Mouse (Mus musculus): ENCODE measurements around the gene Adra2c.
A peak's percentile ranks its signal among the peaks of the same experiment; 100 is the strongest.

The Adra2c gene

DNA sequence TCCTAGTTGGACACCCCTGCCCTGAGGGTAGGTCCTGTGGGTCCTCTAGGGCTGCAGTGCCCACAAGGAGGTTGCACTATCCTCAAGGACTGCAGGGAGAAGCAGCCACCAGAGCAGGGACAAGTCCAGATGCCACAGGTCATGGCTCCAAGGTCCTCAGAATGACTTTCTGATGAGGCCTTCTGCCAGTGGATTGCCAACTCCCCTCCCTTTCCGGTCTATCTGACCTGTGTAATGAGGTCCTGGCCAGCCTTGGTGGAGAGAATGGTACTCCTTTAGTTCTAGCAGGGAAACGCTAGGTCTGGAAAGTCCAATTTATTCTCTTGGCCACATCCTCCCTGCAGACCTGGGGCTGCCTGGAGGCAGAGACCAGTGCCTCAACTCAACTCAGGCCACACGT lies at the start of gene Adra2c:
Gene Adra2c, plus strand, starts transcription at position 301 of the 400 bp plus-strand sequence.
- DNase-seq (ENCODE audit: low read depth, low spot score), result no peak

DNA sequence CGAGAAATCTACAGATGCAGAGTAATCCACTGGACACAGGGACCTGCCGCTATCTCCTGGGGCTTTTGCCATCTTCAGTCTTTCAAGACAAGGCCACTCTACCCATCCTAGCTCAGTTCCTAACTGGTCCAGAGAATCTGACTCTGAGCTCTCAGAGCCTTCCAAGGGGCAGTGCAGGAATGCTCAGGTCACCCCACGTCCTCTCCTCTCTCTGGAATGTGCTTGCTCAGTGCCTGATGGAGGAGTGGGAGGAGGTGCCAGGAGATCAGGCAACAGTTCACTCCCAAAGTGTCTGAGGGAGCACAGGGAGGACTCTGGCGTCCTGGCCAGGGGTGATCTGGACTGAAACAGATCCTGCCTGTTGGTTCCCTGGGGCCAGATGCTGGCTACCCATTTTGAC lies 45.0 kb upstream of the Adra2c start:
- no peak for DNase-seq (ENCODE audit: low read depth, low spot score)

DNA sequence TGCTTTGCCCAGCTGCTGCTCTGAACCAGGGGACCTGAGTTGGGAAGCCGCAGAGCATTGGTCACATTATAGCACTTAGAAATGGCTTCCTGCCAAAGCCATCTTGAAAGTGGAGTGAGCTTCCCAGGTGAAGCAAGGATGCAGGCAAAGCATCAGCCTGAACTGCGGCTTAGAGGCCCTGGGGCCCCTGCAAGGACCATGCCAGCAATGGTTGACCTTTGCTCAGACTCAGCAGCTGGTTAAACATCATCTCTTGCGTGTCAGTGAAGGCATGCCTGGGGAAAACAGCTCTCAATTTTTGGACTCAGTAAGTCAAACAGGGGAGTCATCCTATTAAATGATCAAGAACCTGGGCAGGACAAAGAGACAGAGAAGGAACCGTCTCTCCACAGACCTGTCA lies 40.4 kb upstream of the Adra2c start:
- DNase-seq (ENCODE audit: low read depth, low spot score), result no peak

DNA sequence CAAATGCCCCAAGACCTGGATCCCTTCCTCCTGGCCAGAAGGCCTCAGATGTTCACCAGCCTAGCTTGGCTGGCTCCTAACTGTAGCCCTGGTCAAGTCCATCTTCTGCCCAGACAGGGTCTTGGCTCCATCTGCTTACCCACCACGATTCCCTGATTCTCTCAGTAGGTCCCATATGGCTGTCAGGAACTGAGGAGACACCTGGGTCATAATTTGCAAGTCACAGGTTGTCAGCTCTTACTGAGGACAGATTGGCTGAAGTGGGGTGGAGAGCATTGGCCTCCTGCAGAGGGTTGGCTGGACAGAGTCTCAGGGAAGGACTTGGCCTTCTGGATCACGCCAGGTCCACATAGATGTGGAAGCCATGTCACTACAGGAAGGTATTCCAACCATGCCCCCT lies 39.5 kb upstream of the Adra2c start:
- no peak for DNase-seq (ENCODE audit: low read depth, low spot score)

- no peak for DNase-seq (ENCODE audit: low read depth, low spot score)
Observed at GRCm38 (mm10) chr5:35241556-35241955, 36.6 kb upstream of the Adra2c start.

GRCm38 (mm10) chr5:35244204-35244603 lies 33.9 kb upstream of the Adra2c start:
- DNase-seq (ENCODE audit: low read depth, low spot score), result no peak

GRCm38 (mm10) chr5:35245555-35246273 lies 32.4 kb upstream of the Adra2c start:
- no peak for DNase-seq (ENCODE audit: low read depth, low spot score)

GRCm38 (mm10) chr5:35254964-35255716 lies 23.0 kb upstream of the Adra2c start:
- no peak for DNase-seq (ENCODE audit: low read depth, low spot score)

- no peak for DNase-seq (ENCODE audit: low read depth, low spot score)
Observed at GRCm38 (mm10) chr5:35263716-35264115, 14.4 kb upstream of the Adra2c start.

- DNase-seq (ENCODE audit: low read depth, low spot score), result no peak
Observed at GRCm38 (mm10) chr5:35267486-35267885, 10.6 kb upstream of the Adra2c start.

GRCm38 (mm10) chr5:35275356-35275755 lies 2.8 kb upstream of the Adra2c start:
- no peak for DNase-seq (ENCODE audit: low read depth, low spot score)

DNA sequence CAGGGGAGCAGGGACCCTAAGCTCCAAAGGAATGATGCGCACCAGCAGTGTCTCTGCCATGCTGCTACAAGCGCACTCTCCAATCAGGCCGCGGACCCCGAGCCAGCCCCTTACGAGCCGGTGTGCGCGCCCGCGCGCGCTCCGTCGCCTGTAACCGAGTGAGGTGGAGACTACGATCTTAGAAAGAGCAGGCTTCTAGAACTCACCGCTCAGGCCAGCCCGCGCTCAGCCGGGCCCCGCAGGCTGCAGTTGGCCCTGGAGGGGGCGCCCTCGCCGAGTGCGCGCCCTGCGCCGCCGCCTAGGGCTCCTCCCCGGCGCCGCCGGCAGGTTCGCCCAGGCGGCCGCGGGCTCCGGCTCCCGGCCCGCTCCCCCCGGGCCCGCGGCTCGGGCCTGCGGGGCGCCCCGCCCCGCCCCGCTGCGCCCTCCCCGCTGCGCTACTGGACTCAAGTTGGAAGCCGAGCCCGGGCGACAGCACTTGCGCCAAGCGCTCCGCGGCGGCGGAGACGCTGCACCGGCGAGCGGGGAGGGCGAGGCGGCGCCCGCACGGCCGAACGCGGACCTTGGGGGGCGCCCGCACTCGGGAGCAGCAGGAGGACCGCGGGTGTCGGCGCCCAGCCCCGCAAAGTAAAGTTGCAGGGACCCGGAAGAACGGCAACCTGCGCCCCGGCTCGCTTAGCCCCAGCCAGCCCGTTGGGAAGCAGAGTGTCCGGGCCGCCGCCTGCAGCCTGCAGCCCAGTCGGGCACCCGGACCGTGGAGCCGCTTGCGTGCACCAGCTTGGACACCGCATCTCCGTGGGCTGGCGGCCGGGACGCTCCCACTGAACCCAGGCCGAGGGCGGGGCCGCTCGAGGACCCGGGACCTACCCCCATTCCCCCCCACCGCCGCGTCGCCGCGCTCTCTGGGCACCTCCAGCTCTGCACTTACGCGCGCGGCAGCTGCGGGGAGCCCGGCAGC lies 899 bp downstream of the Adra2c start:
- no peak for DNase-seq (ENCODE audit: low read depth, low spot score)

- no peak for DNase-seq (ENCODE audit: low read depth, low spot score)
Observed at GRCm38 (mm10) chr5:35279696-35280001, 1.5 kb downstream of the Adra2c start.

GRCm38 (mm10) chr5:35280002-35280782 lies 2.1 kb downstream of the Adra2c start:
- DNase-seq (ENCODE audit: low read depth, low spot score), result no peak

DNA sequence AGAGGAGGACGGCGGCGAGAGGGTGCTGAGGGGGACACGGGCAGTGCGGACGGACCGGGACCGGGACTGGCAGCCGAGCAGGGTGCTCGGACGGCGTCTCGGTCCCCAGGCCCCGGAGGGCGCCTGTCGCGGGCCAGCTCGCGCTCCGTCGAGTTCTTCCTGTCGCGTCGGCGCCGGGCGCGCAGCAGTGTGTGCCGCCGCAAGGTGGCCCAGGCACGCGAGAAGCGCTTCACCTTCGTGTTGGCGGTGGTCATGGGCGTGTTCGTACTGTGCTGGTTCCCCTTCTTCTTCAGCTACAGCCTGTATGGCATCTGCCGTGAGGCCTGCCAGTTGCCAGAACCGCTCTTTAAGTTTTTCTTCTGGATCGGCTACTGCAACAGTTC lies 2.7 kb downstream of the Adra2c start:
- no peak for DNase-seq (ENCODE audit: low read depth, low spot score)

- no peak for DNase-seq (ENCODE audit: low read depth, low spot score)
Observed at GRCm38 (mm10) chr5:35285281-35285680, 7.2 kb downstream of the Adra2c start.

DNA sequence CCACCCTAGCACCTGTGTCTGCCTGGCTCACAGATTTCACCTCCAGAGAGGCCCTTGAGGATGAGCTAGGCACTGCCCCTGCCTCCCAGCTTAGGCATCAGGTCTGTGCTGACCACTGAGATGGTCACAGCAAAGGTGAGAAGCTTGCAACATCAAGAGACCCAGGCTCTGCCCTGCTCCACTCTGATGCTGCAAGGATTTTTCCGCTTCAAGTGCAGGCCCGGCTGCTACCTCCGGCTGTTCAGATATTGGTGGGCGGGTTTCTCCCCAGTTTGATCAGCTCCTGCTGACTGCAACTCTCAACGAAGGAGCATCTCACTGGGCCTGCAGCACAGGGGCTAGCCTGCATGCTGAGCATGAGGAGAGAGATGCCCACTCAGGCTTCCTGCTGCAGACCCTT lies 8.1 kb downstream of the Adra2c start:
- DNase-seq (ENCODE audit: low read depth, low spot score), result no peak

DNA sequence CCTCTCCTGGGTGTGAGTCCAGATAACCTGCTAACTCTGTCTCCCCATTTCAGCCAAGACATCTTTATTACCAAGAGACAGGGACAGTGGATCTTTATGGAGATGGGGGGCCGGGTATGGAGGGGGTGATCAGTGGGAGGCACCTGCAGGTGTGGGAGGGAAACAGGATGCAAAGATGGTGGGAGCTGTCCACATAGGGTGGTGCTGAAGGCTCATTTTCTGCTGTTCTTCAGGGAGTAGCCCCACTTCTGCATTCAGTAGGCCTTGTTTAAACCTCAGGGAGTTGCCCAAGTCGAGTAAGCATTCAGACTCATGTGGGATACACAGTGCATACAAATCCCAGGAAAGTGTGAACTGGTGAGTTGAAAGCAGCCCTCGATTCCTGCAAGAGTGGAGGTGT lies 21.5 kb downstream of the Adra2c start:
- no peak for DNase-seq (ENCODE audit: low read depth, low spot score)

DNA sequence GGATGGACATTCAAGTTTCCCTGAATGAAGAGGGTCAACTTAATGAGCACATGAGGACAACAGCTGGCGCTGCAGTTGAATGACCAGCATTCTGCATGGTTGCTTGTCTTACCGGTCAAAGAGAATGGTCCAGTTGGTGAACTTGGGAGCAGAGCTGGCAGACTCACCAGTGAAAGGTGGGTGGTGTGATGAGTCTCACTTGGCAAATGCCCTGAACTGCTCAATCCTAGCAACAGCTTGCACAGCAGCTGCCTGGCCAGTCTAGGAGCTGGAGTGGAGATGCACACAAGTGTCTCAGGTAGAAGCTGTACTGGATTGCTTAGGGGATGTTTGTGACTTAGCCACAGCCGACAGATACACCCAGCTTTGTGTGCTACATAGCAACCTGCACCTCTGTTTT lies 26.1 kb downstream of the Adra2c start:
- DNase-seq (ENCODE audit: low read depth, low spot score), result no peak

- peak; percentile 34 for DNase-seq (ENCODE audit: low read depth, low spot score)
Observed at GRCm38 (mm10) chr5:35305332-35305731, 27.2 kb downstream of the Adra2c start.

DNA sequence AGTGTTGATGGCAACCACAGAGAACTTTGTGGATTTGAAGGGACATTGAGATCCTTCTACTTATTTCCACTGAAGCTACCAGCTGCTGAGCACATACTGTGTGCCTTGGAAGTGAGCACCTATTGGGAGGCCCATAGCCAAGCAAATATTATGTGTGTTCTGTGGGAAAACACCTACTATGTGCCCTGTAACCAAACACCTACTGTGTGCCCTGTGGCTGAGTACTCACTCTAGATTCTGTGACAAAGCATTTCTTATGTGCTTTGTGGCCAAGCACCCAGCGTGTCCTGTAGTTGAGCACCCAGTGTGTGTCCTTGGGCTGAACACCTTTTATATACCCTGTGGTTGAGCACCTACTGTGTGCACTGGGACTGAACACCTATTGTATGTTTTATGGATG lies 28.6 kb downstream of the Adra2c start:
- DNase-seq (ENCODE audit: low read depth, low spot score), result no peak

DNA sequence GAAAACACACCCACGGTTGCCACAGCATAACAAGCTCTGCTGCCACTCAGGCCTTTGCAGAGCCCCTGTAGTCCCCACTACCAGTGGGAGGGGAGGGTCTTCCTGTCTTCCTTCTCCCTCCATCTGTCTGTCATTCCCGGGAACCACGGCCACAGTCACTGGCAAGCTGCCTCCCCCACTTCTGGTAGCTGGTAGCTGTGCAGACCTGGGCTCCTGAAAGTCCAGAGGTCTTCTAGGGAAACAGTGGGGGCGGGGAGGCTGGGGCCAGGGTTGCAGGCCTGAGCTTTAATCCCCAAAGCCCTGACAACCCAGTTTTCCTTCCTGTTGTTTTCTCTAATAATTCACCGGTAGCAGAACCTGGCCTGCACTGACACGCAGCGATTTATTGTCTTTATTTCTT lies 31.7 kb downstream of the Adra2c start:
- no peak for DNase-seq (ENCODE audit: low read depth, low spot score)

Measured in retina, adult 2 months (tissue).